Mouse (Mus musculus) heart, embryonic 11.5 days (tissue): ENCODE measurements around the gene Slc23a2. TPM values are rescaled to one million over a fixed set of nuclear protein-coding genes. Genes with fewer than 3 reads are reported as not detected.

Experiments used
- polyA plus RNA-seq: library from polyadenylated mRNA; unstranded; fragments of >200 nt; fragmentation: Nextera tagmentation; extraction: Ambion mirVana; gene quantifications from 2 replicates; pipeline ENCODE4 v1.2.1, GENCODE M21; 2014

Gene Slc23a2
- polyA plus RNA-seq, 1 experiment from 2014 or later = 8.7 TPM

Other genes starting within 250 kb of the Slc23a2 start
- gene Prnp, start 235.2 kb downstream of the Slc23a2 start, polyA plus RNA-seq = 47.0 and 53.2 TPM in 2 replicates
- not detected in 2 replicates for gene Prn, start 235.2 kb downstream of the Slc23a2 start, polyA plus RNA-seq
- 3.2 and 4.0 TPM in 2 replicates for gene Prnd, start 194.2 kb downstream of the Slc23a2 start, polyA plus RNA-seq
- gene Rassf2, start 114.8 kb downstream of the Slc23a2 start, polyA plus RNA-seq = 3.1 and 3.9 TPM in 2 replicates
- 42.1 and 44.2 TPM in 2 replicates for gene Tmem230, start 102.7 kb upstream of the Slc23a2 start, polyA plus RNA-seq
- 209 and 212 TPM in 2 replicates for gene Pcna, start 108.2 kb upstream of the Slc23a2 start, polyA plus RNA-seq
- 13.0 and 18.5 TPM in 2 replicates for gene Cds2, start 118.0 kb upstream of the Slc23a2 start, polyA plus RNA-seq
- gene Prokr2, start 240.3 kb upstream of the Slc23a2 start, polyA plus RNA-seq = 1.8 and 2.6 TPM in 2 replicates